Mouse (Mus musculus): ENCODE results near the gene Rbm19.

Gene Rbm19

DNA sequence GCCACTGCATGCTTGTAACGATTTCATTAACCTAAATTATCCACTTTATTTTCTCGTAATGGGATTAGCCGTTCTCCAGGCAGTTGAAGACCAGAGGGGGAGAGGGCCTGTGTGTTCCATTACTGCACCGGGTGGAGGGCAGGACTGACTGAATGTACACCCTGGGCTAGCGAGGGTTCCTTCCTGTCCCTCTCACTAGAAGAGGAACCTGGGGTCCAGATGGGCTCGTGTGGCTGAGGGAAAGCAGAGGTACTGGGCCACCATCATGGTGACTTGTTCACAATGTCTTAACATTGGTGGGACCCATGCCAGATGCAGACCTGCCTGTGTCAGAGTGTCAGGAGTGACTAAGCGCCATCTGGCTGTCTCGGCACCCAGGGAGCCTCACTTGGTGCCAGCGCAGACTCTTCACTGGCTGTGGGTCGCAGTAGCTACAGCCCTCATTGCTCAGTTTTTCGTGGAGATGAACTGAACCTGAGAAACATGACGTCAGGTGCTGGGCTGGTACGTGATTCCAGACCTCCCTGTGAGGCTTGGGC, 51.6 kb downstream of the Rbm19 start:
- DNase-seq = no peak

DNA sequence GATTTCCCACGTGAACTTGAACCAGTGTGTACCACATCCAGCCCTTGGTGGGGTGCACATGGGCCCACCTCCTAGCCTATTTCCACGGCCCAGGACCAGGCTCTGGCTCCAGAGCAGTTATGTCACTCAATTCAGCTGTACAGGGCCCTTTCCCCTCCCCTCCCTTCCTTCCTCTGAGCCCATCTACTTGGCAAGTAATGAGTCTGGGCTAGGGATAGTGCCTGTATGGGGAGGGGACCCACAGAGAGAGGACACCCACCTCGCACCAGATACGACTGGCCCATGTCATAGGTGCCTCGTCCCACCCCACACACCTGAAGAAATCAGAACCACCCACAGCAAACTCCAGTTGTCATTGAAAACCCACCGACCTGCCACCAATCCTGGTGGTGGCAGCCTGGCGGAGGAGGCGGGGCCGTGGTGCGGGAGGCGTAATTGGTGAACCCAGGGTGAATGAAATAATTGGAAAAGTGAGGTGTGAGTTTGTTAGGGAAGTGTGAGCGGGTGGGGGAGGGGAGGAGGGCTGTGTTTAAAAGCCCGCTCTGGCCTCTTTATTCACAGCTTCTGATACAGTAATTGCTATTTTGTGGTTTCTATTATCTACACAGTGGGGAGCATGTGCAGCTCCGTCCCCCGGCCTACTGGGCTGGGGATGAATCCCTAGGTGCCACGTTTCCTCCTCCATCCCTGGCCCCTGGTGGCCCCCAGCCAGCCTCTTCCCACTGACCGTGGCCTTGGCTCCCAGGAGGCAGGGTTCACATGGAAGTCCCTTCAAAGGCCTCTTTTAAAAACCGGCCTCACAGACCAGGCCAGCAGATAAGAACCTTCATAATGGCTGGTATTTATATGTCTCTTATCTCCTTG, 55.8 kb downstream of the Rbm19 start:
- no peak for DNase-seq

DNA sequence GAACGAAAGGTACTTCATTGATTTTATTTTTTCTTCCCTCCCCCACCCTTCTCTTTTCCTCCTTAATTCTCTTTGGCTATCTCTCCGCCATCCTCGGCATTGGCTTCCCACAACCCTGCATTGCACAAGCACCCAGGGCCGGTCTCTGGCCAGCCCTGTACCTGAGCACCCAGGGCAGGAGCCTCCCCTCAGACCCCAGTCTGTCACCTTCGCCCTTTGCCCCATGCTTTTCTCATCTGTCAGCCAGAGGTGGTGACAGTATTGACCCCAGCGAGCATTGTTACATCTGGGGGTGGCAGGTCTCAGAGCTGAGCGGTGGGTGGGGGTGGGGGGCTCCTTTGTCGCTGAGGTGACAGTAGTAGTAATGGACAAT, 56.5 kb downstream of the Rbm19 start:
- no peak for DNase-seq

DNA sequence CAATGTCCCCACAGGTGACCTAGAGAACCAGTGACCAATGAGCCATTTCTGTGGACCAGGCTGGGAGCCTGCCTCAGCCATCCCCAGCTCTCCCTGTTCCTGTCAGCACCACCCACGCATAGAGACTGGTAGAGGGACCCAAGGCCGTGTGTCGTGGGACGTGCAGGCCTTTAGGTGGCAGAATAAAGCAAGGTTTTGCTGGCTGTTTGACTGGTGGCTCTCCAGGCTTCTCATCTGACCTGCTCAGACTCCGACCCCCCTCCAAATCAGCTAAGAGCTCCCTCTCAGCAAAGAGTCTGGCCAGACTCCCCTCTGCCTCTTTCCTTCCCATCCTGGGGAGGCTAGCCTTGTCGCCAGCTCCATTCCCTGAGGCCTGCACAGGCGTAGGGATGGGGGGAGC, 58.1 kb downstream of the Rbm19 start:
- DNase-seq = no peak

DNA sequence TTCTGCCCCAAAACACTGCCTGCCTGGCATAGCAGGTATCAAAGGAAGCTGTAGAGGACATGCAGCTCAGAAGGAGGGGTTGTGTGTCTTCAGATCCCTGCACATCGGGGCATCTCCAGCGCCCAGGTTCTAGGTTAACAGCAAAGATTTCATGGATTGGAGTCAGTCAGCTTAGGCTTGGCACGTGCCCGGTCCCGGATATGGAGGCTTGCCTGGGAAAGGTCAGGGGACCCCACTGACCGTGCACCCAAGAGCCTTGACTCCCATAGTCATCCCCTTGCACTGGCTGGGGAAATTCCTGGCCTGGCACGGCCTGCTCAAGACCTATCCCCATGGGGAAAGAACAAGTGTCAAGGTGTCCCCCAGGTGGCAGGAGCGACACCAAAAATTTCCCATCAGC, 59.0 kb downstream of the Rbm19 start:
- DNase-seq = no peak

DNA sequence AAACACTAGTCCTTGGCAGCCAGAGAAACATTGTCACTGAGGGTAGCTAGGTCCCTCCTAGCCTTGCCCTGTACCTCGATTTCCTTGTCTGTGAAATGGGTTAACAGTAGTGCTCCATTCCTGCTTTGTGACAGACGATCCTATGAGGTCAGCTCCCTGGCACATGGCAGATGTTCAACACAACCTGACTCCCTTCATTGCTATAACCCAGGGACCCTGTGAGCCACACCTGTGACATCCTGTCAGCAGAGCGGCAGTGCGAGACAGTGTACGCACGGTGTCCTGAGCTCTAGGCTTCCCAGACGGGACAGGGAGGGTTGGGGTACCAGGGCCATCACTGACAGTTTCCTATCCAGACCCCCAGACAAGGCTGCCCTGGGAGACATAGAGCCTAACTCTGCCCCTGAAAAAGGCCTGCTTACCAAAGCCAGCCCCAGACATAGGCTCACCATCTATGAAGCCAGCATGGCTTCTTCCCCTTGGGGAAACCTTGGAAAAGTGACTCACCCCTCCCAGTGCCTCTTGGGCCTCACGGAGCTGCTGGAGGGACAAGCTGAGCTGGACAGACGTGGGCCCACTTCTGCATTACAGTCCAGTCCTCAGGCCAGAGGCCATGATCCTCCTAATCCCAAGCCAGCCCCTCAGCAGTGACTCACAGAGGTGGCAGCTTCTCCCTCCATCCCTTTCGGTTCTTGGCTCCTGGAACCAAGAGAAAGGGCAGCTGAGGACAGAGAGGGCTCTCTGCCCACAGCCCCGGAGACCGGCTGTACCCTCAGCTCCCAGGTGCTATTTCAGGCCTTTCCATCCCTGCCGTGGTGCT, 60.2 kb downstream of the Rbm19 start:
- DNase-seq = no peak

DNA sequence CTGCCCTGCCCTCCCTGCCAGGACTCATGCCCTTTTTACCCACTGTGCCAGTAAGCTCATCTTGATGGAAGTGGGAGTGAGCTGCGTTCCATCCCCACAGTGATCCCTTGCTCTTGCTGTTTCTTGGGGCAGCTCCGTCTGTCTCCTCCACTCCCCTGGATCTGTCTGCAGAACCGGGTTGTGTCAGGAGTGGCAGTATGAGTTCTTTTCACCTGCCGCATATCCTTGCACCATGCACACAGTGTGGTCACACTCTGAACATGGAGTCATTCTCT, 60.7 kb downstream of the Rbm19 start:
- DNase-seq = no peak

DNA sequence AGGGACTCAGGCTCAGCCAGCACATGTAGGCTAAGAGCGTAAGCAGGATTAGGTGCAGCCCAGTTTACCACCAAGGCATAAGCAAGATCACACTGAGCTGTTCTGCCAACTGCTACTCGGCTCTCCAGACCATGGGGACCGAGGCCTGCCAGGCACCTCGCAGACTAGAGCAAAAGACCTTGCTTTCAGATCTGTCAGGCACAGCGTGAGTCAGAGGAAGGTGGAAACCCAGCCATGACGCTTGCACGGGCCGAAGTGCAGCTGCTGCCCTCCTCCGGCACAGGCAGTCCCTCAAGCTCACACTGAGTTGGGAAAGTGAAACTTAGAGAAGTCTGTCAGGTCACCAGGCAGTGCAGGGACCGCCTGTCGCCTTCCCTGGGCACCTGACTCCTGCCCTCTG, 63.8 kb downstream of the Rbm19 start:
- no peak for DNase-seq

DNA sequence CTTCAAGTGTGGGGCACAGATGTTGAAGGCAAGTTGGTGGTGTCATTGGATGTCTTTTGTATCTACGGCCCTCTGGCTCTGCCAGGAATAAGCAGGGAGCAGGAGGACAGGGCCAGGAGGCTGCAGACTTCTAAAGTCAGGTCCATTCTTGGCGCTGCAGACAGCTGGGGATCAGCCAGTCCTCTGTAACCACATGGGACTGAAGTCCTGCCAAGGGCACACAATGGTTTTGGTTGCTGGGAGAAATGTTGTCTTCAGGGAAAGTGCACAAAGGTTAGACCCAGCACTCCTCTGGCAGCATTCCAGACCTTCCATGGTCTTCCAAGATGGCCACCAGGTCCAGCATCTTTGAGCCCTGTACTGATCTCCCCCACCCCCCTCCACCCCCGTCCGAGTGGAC, 65.1 kb downstream of the Rbm19 start:
- no peak for DNase-seq

DNA sequence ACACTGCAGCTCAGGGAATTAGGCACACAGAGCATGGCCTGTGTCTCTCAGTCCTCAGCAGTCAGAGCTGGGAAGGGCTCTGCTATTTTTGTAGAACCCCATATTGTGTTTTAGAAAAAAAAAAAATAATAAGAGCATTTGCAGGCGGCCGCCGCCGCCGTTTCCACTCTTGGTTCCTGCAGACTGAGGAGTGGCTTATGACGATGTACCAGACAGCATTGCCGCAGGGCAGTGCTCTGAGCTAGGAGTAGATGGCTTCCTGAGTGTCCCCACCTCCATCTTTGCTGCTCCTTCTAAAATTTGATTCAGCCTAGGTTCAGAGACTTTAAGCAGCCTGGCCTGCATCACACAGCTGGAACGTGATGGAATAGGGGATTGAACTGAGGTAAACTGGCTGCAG, 67.1 kb downstream of the Rbm19 start:
- no peak for DNase-seq

DNA sequence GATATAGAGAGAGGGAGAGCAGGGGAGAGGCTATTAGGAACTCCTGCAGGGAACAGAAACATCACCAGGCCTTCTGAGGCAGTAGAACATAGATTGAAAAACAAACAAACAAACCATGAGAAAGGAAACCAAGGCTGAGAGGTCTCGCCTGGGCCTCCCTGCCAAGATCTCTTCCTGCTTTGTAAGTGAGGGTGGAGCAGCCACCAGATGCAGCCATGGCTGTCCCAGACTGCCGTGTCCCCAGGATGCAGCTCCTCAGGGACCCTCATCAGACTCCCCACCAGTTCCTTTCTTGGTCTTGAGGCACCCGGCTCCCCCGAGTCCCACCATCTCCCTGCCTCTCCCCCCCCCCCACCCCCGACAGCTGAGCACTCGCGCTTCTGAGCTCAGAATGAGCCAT, 67.5 kb downstream of the Rbm19 start:
- DNase-seq = no peak

DNA sequence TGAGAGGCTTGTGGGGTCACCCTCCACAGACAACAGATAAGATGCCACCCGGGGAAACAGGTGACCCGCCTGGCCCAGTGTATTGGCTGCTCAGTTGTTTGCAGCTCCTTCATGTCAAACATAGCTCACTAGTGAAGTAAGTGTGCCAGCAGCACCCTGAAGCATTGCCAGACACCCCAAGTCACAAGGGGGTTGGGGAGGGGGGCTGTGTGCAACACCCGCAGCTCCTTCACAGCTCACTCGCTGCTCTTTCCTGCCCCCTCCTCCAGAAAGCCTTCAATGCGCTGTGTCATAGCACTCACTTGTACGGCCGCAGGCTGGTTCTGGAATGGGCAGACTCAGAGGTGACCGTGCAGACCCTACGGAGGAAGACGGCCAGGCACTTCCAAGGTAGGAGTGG, 69.7 kb downstream of the Rbm19 start:
- DNase-seq = no peak

DNA sequence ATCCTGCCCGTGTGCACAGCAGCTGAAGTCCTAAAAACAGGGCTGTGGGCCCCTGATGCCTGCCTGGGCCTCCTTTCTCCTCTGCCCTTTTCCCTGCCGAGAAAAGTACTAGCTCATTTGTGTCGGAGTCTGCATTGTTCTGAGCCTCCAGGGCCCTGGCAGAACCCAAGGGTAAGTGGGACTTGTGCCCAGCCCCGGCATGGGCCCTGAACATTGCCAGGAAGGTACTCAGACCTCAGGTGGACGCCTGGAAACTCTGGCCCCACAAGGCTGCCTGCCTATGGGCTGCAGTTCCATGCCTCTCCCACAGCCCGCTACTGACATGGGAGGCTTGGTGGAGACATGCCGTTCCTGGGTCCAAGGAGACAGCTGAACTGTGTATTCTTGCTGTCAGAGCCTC, 72.3 kb downstream of the Rbm19 start:
- DNase-seq = no peak

DNA sequence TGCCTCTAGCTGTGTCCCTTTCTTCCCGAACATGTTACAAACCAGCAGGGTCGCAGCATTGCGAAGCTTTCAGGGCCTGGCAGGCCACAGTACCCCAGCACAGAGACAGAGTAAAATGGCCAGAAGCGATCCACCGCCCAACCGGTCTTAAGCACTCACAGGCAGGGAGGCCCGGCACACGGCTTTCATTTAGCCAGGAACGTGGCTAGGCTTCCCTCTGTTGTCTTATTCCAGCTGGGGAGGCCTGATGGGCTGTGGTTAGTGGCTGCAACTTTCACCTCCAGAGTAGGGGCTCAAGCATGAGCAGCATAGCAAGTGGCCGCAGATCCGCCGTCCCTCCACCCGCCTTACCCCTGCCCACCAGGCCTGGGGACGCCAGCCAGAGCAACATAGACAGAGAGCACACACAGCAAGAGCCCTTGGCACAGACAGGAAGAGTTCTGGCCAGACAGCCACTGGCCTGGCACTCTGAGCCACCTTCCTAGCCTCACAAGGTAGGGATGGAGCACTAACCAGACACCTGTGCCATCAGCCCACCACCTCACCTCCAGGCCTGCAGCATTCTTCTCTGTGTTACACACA, 73.8 kb downstream of the Rbm19 start:
- no peak for DNase-seq

DNA sequence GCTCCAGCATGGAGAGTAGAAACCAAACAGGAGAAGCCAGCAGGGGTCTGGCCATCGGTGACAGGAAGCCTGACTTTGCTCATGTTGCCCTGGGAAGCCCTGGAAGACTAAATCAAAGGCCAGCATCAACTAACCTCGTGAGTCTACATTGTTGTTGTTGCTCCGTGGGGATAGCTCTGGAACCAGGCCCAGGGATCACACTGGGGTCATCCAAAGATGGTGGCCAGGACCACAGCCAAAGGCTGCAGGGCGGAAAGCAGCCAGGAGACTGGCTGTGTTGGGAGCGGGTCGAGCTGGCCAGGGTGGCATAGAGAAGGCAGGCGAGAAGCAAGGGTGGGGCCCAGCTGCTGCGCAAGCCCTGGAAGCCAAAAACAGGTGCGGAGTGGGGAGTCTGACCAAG, 75.4 kb downstream of the Rbm19 start:
- no peak for DNase-seq

DNA sequence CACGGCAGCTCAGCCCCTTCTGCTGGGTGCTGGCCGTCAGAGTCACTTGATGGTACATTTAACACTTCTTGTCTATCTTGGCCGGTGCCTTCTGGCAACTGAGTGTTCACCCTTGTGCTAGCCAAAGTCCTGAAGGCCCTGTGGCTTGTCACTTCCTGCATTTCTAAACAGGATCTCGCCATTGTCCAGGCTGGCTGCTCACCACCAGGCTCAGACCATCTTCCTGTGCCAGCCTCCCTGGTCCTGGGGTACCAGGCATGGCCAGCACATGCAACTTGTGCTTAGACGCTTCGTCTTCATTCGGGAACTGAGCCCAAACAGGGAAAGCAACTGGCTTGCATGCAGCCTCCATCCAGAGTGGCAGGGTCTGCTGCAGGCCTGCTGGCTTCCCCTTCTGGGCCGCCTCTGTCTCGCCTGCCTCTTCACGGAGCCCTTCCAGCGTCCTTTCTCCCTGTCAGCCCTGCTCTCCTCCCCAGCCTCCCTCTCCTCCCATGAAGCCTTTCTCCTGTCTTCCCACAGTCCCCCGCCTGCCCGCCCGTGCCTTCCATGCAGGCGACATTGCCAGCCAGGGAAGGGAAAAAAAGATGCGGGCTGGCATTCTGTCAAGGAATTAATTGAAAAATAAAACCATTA, 78.2 kb downstream of the Rbm19 start:
- no peak for DNase-seq

DNA sequence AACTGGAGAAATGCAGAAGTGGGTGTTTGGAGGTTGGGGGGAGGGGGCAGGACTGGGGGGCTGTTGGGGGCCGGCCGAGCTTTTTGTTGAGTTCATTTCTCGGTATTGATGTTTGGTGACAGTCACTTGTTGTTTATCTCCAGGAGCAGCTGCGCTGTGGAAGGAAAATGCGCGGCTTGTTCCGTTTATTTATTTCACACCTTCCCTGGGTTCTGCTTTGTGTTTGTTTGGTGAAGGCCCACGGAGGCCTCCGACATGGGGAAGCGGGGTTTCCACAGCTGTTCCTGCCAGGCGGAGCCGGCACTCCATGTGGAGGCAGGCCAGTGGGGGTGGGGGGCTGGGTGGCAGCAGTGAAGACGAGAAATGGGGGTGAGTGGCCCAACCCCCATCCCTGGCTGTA, 78.7 kb downstream of the Rbm19 start:
- DNase-seq = no peak

DNA sequence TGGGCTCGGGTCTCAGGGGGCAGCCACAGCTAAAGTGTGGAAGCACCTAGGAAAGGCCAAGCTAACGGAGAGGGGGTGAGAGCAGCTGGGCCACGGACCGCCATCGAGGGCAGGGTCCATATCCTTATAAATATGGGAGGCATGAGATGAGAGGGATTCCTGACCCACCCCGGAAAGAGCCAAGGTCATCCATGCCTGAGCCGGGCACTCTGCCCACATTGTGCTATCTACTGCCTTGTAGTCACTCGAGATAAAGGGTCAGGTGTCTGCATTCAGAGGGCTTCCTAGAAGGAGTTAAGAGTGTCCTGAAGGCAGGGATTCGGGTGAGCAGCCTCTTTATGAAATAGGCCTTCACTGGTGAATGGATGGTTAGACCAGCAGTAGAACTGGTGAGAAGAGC, 80.6 kb downstream of the Rbm19 start:
- no peak for DNase-seq

DNA sequence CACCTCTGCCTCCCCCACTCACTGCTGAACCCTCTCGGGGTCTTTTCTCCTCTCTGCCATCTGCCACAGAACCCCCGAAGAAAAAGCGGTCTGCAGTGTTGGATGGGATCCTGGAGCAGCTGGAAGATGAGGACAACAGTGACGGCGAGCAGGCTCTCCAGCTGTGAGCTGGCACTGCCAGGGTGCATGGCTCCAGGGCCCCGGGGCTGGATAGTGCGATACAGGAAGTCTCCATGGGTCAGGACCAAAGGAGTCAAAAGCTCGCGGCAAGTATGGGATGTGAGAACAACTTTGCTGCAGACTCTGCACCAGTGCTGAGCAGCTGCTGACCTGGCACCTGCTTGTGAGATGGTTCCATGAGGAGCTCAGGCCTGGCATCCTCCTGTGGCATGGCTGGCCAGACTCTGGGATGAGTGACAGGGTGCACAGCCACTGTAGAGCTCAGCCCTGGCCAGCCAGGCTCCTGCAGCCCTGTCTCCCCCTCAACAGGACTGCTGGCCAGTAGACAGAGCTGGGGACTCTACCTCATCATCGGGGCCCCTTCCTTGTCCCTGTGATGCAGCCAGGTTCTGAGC, 81.6 kb downstream of the Rbm19 start:
- no peak for DNase-seq

DNA sequence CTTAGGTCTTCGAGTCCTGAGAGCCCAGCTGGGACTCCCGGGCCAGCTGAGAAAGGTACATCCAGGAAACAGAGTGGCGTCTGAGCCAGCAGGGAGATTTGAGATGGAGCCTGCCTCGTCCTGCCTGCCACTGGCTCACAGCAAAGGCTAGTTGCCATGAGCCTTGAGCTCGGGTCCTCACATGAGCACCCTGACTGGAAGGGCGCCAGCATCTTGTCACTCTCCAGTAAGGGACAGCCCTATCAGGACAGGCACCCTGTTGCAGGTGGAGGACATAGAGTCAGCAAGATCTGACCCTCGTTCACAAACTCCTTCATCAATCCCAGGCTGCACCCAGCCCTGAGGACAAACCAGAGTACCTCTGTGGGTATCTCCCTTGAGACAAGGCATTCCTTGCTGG, 83.6 kb downstream of the Rbm19 start:
- DNase-seq = no peak

DNA sequence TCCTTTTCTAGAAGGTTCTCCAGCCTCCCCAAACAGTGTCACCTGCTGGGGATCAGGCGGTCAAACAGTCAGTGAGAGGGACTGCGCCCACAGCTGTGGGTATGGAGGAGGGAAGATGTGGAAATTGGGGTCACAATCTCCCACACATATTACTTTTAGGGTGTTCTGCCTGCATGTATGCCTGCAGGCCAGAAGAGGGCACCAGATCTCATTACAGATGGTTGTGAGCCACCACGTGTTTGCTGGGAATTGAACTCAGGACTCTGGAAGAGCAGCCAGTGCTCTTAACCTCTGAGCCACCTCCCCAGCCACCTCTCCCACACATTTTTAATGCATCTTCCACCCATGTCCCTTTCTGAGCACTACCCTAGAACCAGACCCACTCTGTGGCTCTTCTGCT, 88.1 kb downstream of the Rbm19 start:
- no peak for DNase-seq

DNA sequence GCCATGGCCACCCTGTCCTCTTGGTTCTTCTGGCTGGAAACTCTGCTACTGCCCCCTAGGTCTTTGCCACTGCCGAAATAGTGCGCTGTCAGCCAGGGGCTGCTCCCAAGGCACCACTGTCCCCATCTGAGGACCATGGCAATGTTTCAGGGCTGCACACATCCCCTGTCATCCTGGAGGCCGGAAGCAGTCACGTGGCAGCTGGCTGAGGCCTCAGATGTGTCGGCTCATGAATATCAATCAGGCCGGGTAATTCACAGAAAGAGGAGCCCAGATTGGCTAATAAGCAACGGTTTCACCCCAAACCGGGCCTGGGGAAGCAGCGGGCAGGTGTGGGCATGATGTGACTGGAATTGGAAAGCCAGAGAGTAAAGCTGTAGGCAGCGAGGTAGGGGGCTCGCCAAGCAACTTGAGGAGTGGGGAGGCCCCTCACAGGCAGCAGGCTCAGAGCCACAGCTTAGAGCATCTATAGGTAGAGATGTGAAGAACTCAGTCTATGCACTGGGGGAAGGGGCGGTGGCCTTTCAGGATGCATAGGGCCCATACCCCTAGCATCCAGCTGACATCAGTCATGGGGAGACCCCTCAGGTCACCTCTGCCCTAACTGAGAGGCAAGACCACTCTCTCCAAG, 90.2 kb downstream of the Rbm19 start:
- DNase-seq = no peak

DNA sequence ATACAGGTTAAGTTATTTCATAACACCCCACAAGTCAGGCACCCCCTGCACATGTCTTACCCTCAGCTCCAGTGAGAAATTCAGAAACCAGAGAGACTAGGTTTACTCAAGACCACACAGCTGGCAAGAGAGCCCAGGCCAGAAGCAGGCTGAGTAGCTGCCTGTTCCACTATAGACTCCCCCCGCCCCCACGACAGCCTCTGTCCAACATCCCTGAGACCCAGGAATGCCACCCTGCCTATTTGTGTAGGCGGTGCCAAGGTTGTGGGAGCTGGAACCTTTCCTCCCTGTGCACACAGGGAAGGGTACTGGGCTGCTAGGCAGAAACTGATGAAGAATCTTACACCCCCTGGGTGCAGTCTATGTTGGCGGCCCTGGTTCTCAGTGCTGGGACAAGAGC, 91.2 kb downstream of the Rbm19 start:
- DNase-seq = no peak
